Mouse (Mus musculus) embryonic facial prominence, embryonic 13.5 days (tissue): ENCODE measurements at regions not wholly inside any gene's neighbourhood (a gene's known extent, or its start where the extent isn't known, plus 50 kb on each side); places are given as distances from the start of the nearest gene placed in this dataset.

Experiments
- ATAC-seq: fragments of 200-750 bp; cut with Nextera tagmentation; 2 replicates; pipeline ENCODE4 v1.8.0; 2017; ENCODE audit warnings: low read depth; ENCODE audit not compliant: insufficient number of reproducible peaks, insufficient read depth, low FRiP score, low TSS enrichment
- H3K27ac ChIP-seq: fragments of 300-500 bp; sonication (generic); 2 replicates; pipeline ENCODE4 v1.5.1; 2015; ENCODE audit warnings: moderate library complexity, mild to moderate bottlenecking, inconsistent platforms
- H3K27me3 ChIP-seq: fragments of 300-500 bp; sonication (generic); 2 replicates; pipeline ENCODE4 v1.6.1; 2015; ENCODE audit warnings: mild to moderate bottlenecking, inconsistent platforms
- H3K36me3 ChIP-seq: fragments of 300-500 bp; sonication (generic); 2 replicates; pipeline ENCODE4 v1.6.1; 2015; ENCODE audit warnings: mild to moderate bottlenecking, inconsistent platforms
- H3K4me1 ChIP-seq: fragments of 300-500 bp; sonication (generic); 2 replicates; pipeline ENCODE4 v1.6.1; 2015; ENCODE audit warnings: inconsistent platforms
- H3K4me2 ChIP-seq: fragments of 300-500 bp; sonication (generic); 2 replicates; pipeline ENCODE4 v1.6.1; 2015; ENCODE audit warnings: moderate library complexity, mild to moderate bottlenecking, inconsistent platforms
- H3K4me3 ChIP-seq: fragments of 300-500 bp; sonication (generic); 2 replicates; pipeline ENCODE4 v1.5.1; 2015; ENCODE audit warnings: mild to moderate bottlenecking, inconsistent platforms
- H3K9ac ChIP-seq: fragments of 300-500 bp; sonication (generic); 2 replicates; pipeline ENCODE4 v1.6.1; 2015; ENCODE audit warnings: mild to moderate bottlenecking, inconsistent platforms
- H3K9me3 ChIP-seq: fragments of 300-500 bp; sonication (generic); 2 replicates; pipeline ENCODE4 v1.6.1; 2016; ENCODE audit warnings: inconsistent platforms
- WGBS: fragments of 180-500 bp; shearing (Covaris S2); methylation state at CpG from one replicate; pipeline ENCODE4 v1.1.7; 2015; ENCODE audit warnings: mixed read lengths; 5-methylcytosine and 5-hydroxymethylcytosine counted together

GRCm38 (mm10) chr17:43169435-43169834, 100.7 kb upstream of the Adgrf1 start:
- Histone ChIP-seq H3K4me1 (peaks cover 9% of the 10 kb centered on the region; the same call in 1 of the 2 replicates), H3K4me3 (no peak overlapping the region), H3K27me3 (no peaks in the 10 kb centered on the region), H3K27ac (no peak overlapping the region), H3K9ac (no peak overlapping the region), H3K4me2 (no peak overlapping the region), H3K9me3 (no peaks in the 10 kb centered on the region), H3K36me3 (no peaks in the 10 kb centered on the region)
- 89% methylated on average over 1 of the region's 1 CpGs for WGBS
- ATAC-seq = no peak

- Histone ChIP-seq H3K9ac (no peak overlapping the region), H3K36me3 (no peaks in the 10 kb centered on the region), H3K4me1 (peaks cover 9% of the 10 kb centered on the region; the same call in 1 of the 2 replicates), H3K4me2 (no peak overlapping the region), H3K27me3 (no peaks in the 10 kb centered on the region), H3K9me3 (no peaks in the 10 kb centered on the region), H3K4me3 (no peak overlapping the region), H3K27ac (no peak overlapping the region)
- peak; percentile 52; the same call in 1 of the 2 replicates for ATAC-seq
- WGBS = 33% methylated on average over 6 of the region's 6 CpGs
These were observed 97.4 kb upstream of the Adgrf1 start for GRCm38 (mm10) chr17:43172657-43173165.

- ATAC-seq = no peak
These were observed 95.3 kb upstream of the Adgrf1 start for GRCm38 (mm10) chr17:43174860-43175259.

GRCm38 (mm10) chr17:43177244-43177643, 92.9 kb upstream of the Adgrf1 start:
- Histone ChIP-seq H3K36me3 (no peaks in the 10 kb centered on the region), H3K9ac (no peak overlapping the region), H3K27me3 (no peaks in the 10 kb centered on the region), H3K4me3 (no peak overlapping the region), H3K4me1 (peaks cover 9% of the 10 kb centered on the region; the same call in 1 of the 2 replicates), H3K4me2 (no peak overlapping the region), H3K9me3 (no peaks in the 10 kb centered on the region), H3K27ac (no peak overlapping the region)
- 40% methylated on average over 1 of the region's 1 CpGs for WGBS
- no peak for ATAC-seq

More at GRCm38 (mm10) chr17:43174860-43175259, 95.3 kb upstream of the Adgrf1 start:
- Histone ChIP-seq H3K27ac (no peak overlapping the region), H3K9ac (no peak overlapping the region), H3K4me3 (no peak overlapping the region), H3K9me3 (no peaks in the 10 kb centered on the region), H3K4me2 (no peak overlapping the region), H3K27me3 (no peaks in the 10 kb centered on the region), H3K36me3 (no peaks in the 10 kb centered on the region), H3K4me1 (peaks cover 9% of the 10 kb centered on the region; the same call in 1 of the 2 replicates)
- 83% methylated on average over 1 of the region's 1 CpGs for WGBS

GRCm38 (mm10) chr17:43190016-43190415, 80.1 kb upstream of the Adgrf1 start:
- Histone ChIP-seq H3K9ac (no peak overlapping the region), H3K4me1 (no peaks in the 10 kb centered on the region), H3K27me3 (no peaks in the 10 kb centered on the region), H3K36me3 (no peaks in the 10 kb centered on the region), H3K4me2 (no peak overlapping the region), H3K9me3 (no peaks in the 10 kb centered on the region), H3K4me3 (no peak overlapping the region), H3K27ac (no peak overlapping the region)
- no peak for ATAC-seq
- 59% methylated on average over 2 of the region's 2 CpGs for WGBS

- no peaks in the 10 kb centered on the region for H3K36me3 ChIP-seq
- no peaks in the 10 kb centered on the region for H3K9me3 ChIP-seq
- no peak overlapping the region for H3K4me3 ChIP-seq
- no peak overlapping the region for H3K4me2 ChIP-seq
- no peaks in the 10 kb centered on the region for H3K27me3 ChIP-seq
- no peaks in the 10 kb centered on the region for H3K4me1 ChIP-seq
- no peak overlapping the region for H3K27ac ChIP-seq
- 75% methylated on average over 3 of the region's 3 CpGs for WGBS
- no peak overlapping the region for H3K9ac ChIP-seq
- no peak for ATAC-seq
These were observed 79.2 kb upstream of the Adgrf1 start for GRCm38 (mm10) chr17:43190853-43191485.

GRCm38 (mm10) chr17:43197232-43197631, 72.9 kb upstream of the Adgrf1 start:
- ATAC-seq = no peak
- no peak overlapping the region for H3K4me2 ChIP-seq
- no peak overlapping the region for H3K4me3 ChIP-seq
- WGBS = 50% methylated on average over 1 of the region's 1 CpGs
- no peaks in the 10 kb centered on the region for H3K27me3 ChIP-seq
- H3K36me3 ChIP-seq = no peaks in the 10 kb centered on the region
- no peaks in the 10 kb centered on the region for H3K4me1 ChIP-seq
- no peak overlapping the region for H3K9ac ChIP-seq
- H3K27ac ChIP-seq = no peak overlapping the region
- H3K9me3 ChIP-seq = no peaks in the 10 kb centered on the region

GRCm38 (mm10) chr17:43200832-43201231, 69.3 kb upstream of the Adgrf1 start:
- H3K9me3 ChIP-seq = no peaks in the 10 kb centered on the region
- no peak overlapping the region for H3K9ac ChIP-seq
- H3K36me3 ChIP-seq = no peaks in the 10 kb centered on the region
- no peak for ATAC-seq
- WGBS = 45% methylated on average over 2 of the region's 2 CpGs
- no peak overlapping the region for H3K27ac ChIP-seq
- no peaks in the 10 kb centered on the region for H3K4me1 ChIP-seq
- H3K4me2 ChIP-seq = no peak overlapping the region
- H3K4me3 ChIP-seq = no peak overlapping the region
- H3K27me3 ChIP-seq = no peaks in the 10 kb centered on the region

GRCm38 (mm10) chr17:43206701-43207470, 63.2 kb upstream of the Adgrf1 start:
- ATAC-seq = no peak
- WGBS = 92% methylated on average over 3 of the region's 3 CpGs

GRCm38 (mm10) chr17:43209727-43210126, 60.4 kb upstream of the Adgrf1 start:
- Histone ChIP-seq H3K4me3 (no peak overlapping the region), H3K9me3 (no peaks in the 10 kb centered on the region), H3K4me2 (no peak overlapping the region), H3K27me3 (no peaks in the 10 kb centered on the region), H3K9ac (no peak overlapping the region), H3K27ac (no peak overlapping the region), H3K4me1 (no peaks in the 10 kb centered on the region), H3K36me3 (no peaks in the 10 kb centered on the region)
- ATAC-seq = no peak
- 93% methylated on average over 1 of the region's 1 CpGs for WGBS

More at GRCm38 (mm10) chr17:43206701-43207470, 63.2 kb upstream of the Adgrf1 start:
- Histone ChIP-seq H3K27me3 (no peaks in the 10 kb centered on the region), H3K4me2 (no peak overlapping the region), H3K9ac (no peak overlapping the region), H3K36me3 (no peaks in the 10 kb centered on the region), H3K4me1 (no peaks in the 10 kb centered on the region), H3K27ac (no peak overlapping the region), H3K9me3 (no peaks in the 10 kb centered on the region), H3K4me3 (no peak overlapping the region)

- Histone ChIP-seq H3K4me3 (no peak overlapping the region), H3K36me3 (no peaks in the 10 kb centered on the region), H3K9ac (no peak overlapping the region), H3K4me2 (no peak overlapping the region), H3K9me3 (no peaks in the 10 kb centered on the region), H3K4me1 (no peaks in the 10 kb centered on the region), H3K27me3 (no peaks in the 10 kb centered on the region), H3K27ac (no peak overlapping the region)
- ATAC-seq = no peak
- WGBS = 86% methylated on average over 1 of the region's 1 CpGs
These were observed 56.1 kb upstream of the Adgrf1 start for GRCm38 (mm10) chr17:43214038-43214437.

GRCm38 (mm10) chr17:43219636-43220035, 50.5 kb upstream of the Adgrf1 start:
- no peaks in the 10 kb centered on the region for H3K4me1 ChIP-seq
- 77% methylated on average over 4 of the region's 4 CpGs for WGBS

More at GRCm38 (mm10) chr17:43219636-43220035, 50.5 kb upstream of the Adgrf1 start:
- H3K9me3 ChIP-seq = no peaks in the 10 kb centered on the region
- H3K27me3 ChIP-seq = no peaks in the 10 kb centered on the region
- H3K9ac ChIP-seq = no peak overlapping the region
- no peak overlapping the region for H3K4me2 ChIP-seq
- ATAC-seq = no peak
- H3K4me3 ChIP-seq = no peak overlapping the region
- no peaks in the 10 kb centered on the region for H3K36me3 ChIP-seq
- no peak overlapping the region for H3K27ac ChIP-seq
